13 mouse cellular contexts compared by ENCODE assay signal in the genomic region with DNA sequence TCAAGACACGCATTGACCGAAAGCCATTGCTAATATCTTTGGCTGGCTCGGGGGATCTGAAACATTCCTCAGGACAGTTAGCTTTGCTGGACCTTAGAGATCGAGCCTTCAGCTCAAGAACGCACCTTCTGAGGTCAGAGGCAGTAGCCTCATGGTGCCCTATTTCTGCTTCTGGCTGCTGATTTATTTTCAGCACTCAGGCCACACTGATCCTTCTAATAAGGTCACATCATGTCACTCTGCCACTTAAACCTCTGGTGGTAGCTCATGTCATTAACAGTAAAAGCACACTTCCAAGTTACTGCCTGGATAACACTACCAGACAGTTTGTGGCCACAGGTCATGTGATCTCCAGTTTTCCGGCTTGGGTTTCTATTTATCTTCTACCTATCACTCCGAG.
"Had no signal": no experiment of that assay in that cellular context is flagged by ENCODE, and none has a peak within 500 bp of the region (broad histone marks: within the 10 kb centered on the region; RNA-seq: fewer than 3 reads in every experiment).

No protein-coding gene starts in this region.

- H3K9me3 ChIP-seq: limb, embryonic 10.5 days; liver, embryonic 15.5 days; midbrain, embryonic 10.5 days; neural tube, embryonic 13.5 days had no signal

- H3K4me3 ChIP-seq: left cerebral cortex, adult 2 months; limb, embryonic 10.5 days; liver, embryonic 15.5 days; midbrain, embryonic 10.5 days; neural tube, embryonic 13.5 days had no signal

- H3K27me3 ChIP-seq: liver, embryonic 15.5 days; neural tube, embryonic 13.5 days had no signal

- H3K27ac ChIP-seq: left cerebral cortex, adult 2 months; limb, embryonic 10.5 days; liver, embryonic 15.5 days; midbrain, embryonic 10.5 days; neural tube, embryonic 13.5 days had no signal

- DNase-seq: kidney, postnatal 25 days; lung, embryonic 14.5 days; lung, postnatal 10 days; lung, postnatal 4 days; midbrain, embryonic 14.5 days; spleen, adult 18-20 months; thymus, adult 18-20 months; thymus, postnatal 14 days had no signal

- H3K36me3 ChIP-seq: limb, embryonic 10.5 days; liver, embryonic 15.5 days; midbrain, embryonic 10.5 days; neural tube, embryonic 13.5 days had no signal

- H3K4me1 ChIP-seq: limb, embryonic 10.5 days; liver, embryonic 15.5 days; neural tube, embryonic 13.5 days had no signal
